Mouse (Mus musculus) right cerebral cortex, postnatal 36 days (tissue): ENCODE data around the gene Adarb1.

ENCODE experiments used
- DNase-seq, 2 experiments: peaks; one replicate each; pipeline ENCODE4 v3.0.0; 2022; ENCODE audit warnings: low spot score in 2 of 2, mixed read lengths in 1 of 2

Adarb1 gene

DNA sequence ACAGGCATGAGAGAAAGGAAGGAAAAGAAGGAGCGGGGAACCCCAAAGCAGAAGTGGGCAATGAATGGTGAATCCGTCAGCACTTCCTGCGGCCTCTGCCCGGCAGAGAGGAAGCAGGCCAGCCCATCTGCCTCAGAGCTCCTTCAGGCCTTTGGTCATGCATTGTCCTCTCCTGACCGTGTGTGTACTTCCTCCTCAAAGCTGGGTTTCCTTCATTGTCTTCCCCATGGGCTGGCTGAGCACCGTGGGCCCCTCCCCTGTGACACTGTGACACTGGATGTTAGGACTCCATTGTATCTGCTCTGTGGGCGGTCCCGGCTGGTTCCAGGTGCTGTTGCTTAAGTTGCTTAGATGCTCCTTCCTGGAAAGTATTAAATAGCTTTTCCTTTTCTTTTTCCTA, 151.8 kb downstream of the Adarb1 start:
- no peak for DNase-seq

DNA sequence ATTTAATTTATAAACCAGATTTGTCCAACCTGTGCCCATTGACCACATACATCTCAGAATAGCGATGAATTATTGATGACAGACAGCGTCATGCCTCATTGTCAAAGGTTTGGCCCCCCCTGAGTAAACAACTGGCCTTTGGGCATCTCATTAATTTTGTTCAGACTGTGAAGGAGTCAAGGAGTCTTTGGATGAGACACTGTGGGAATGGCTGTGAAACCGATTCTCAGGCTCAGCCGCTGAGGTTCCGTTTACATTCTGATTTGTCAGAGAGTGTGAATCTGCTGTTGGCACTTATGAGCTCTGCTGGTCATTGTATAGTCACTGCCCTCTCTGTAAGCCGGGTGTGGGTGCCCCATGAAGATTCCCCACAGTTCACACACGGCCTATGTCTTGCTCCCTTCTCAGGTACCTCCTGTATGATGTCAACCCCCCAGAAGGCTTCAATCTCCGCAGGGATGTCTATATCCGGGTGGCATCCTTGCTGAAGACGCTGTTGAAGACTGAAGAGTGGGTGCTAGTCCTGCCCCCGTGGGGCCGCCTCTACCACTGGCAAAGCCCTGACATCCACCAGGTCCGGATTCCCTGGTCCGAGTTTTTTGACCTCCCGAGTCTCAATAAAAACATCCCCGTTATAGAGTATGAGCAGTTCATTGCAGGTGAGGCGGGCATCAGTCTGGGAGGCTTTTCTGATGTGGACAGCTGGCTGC, 157.7 kb downstream of the Adarb1 start:
- DNase-seq, result no peak

DNA sequence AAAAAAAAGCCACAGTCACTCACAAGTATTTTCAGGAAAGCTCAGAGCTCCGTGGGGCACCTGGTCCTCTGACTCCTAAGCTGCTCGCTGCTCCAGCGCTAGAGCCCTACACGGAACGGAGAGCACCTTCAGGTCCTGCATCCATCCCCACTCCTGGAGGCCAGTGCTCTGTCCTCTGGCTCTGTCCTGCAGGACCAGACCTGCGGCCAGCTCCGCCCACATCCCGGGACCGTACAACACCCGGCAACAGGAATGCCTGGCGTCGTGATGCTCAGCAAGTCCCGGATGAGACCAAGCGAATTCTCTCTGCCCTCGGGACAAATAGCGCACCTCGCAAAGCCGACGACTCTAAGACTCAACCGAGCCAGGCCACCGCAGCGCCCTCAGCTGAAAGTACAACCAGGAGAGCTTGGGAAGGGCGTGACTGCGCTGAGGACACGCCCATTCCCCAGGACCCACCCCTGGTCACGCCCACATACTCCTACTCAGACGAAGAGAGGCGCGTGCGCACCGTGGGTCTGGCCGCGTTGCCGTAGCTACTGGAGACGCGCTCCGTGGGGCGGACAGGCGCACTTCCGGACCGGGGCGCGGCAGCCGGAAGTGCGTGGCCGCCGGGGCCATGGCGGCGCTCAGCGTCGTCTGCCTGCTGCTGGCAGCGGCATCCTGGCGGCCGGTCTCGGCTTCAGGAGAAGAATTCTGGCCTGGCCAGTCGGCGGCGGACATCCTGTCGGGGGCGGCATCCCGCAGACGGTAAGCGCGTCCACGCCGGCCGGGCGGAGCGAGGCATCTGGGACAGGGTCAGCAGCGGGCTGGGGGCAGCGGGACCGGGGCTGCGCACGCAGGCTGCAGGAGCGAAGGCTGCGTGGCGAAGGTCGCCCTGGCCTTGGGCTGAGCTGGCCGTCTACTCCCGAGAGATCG, 159.1 kb downstream of the Adarb1 start, which contains the start of gene Pofut2:
Gene Pofut2 (plus strand): TSS at position 515 of the 918 bp plus-strand sequence.
- DNase-seq, result peak; percentile 93

DNA sequence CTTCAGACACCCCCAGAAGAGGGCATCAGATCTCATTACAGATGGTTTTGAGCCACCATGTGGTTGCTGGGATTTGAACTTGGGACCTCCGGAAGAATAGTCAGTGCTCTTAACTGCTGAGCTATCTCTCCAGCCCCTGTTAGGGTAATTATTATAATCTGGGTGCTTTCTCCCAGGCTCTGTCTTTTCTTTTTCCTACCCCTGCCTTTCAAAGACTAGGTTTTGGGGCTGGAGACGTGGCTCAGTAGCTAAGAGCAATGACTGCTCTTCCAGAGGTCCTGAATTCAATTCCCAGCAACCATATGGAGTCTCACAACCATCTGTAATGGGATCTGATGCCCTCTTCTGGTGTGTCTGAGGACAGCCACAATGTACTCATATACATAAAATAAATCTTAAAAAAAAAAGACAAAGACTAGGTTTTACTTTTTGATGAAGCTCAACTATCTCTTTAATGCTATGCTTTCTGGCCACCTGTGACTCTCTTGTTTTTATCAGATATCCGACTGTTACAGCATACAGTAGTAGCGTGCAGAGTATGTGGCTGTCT, 160.0 kb downstream of the Adarb1 start:
- DNase-seq, result no peak

DNA sequence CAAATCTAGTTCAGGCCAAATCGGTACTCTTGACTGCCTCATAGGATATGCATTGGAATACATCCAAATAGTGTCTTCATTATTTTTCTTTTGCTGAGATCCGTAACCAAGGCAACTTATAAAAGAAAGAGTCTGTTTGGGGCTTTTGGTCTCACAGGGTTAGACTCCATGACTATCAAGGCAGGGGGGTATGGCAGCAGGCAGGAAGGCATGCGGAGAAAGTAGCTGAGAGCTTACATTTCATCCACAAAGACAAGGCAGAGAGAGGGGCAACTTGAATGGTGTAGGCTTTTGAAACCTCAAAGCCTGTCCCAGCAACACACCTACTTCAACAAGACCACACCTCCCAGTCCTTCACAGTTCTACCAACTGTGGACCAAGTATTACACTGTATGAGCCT, 162.4 kb downstream of the Adarb1 start:
- no peak for DNase-seq

DNA sequence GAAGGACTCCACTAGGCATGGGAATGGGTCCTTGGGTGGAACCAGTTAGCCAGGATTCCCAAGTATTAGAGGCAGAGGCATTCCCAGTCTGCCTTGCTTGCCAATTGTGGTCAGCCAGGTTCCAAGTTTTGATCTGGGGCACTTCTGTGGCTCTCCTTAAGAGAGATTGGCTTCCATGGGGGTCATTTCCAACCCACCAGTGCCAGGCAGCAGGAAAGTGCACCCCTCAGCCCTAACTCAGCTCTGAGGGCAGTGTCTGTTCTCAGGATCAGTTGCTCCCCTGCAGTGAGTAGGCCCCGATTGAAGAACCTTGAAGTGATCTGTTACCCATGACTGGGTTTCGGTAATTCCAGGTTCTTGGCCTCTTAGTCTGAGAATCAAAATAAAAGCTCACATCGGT, 162.8 kb downstream of the Adarb1 start:
- DNase-seq, result no peak

DNA sequence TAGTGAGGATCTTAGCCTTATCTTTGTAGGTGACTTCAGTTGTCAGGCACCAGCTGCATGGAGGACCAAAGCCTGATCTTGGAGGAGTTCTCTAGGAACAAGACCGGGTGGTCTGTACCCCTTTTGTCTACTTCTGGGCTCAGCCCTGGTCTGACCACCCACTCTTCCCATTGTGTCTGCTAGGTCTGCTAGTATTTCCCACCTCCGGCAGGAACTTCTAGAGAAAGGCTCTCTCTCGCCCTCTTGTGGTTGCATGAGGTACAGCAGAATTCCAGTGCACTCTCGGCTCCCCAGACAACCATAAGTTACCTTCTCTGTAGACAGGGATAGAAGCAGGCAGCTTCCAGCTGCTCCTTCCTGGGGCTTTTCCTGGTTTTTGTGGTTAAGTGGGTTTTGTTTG, 165.3 kb downstream of the Adarb1 start:
- peak; percentile 55 to 56 for DNase-seq

DNA sequence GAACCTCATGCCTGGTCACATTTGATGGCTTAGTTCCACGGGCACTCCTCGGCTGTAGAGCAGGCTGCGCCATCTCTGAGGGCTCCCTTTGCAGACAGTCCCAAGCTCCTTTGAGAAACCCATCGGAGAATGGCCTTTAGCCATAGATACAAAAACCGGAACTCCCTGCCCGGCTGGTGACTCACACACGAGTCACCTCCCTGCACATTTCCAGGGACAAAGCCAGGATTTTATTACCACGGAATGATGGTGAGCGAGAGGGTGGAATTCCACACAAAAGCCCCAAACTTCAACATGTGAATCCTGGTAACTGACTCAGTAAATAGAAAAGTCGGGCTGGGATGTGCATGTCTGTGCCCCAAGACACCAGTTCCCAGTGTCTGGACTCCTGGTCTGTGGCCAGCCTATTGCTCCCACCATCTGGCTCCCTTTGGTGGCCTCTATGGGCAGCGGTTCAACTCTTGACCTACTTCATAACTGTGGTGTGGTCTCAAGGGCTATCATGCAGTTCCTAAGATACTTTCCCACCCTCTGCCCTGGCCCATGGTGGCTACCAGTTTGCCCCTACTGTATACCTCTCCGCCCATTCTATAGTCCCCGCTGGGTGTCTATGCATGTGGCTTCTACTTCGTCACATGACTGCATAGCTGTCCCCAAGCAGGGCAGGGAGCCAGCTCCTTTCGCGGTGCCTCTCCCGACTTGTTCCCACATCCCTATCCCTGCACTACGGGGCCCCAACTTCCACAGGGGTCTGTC, 166.1 kb downstream of the Adarb1 start:
- no peak for DNase-seq

DNA sequence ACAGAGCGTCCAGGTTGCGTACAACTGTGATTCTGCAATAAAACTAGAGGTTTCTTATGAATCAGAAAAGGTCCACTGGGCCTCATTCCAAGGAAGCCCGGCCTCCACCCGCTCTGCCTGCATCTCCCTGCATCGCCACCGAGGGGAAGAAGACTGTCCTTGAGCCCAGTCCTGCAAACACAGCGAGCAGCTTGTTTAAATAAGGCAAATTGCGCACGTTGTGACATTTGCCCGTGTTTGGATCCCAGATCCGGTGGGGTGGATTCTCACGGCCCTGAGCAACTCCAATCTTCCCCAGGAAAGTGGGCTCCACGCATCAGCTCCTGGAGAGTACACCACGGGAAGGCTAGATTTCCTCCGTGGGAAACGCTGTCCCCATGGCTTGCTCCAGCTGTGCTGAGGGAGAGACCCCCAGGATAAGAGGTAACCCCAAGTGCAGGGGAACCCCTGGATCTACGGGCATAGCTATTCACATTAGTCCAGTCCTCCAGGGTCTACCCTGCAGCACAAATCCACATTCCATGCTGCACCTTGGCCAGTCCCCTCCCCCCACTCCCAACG, 166.8 kb downstream of the Adarb1 start:
- DNase-seq, result no peak

DNA sequence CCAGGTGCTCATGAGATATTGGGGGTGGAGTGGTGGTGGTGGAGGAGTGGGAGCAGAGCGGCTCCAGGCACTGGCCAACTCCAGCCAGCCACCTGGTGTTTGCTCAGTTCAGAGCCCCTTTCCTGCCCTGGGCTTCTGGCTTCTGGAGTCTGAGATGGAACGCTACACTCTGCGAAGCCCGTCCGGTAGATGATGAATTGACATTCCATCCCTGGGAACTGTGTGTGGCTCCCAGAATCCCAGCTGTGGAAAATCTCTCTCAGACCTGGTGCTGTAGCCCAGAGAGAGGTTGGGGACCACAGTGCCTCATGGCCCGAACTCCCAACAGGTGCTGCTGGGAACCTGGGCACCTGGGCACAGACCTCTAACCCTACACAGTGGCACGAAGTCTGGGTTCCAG, 170.4 kb downstream of the Adarb1 start:
- DNase-seq, result no peak

DNA sequence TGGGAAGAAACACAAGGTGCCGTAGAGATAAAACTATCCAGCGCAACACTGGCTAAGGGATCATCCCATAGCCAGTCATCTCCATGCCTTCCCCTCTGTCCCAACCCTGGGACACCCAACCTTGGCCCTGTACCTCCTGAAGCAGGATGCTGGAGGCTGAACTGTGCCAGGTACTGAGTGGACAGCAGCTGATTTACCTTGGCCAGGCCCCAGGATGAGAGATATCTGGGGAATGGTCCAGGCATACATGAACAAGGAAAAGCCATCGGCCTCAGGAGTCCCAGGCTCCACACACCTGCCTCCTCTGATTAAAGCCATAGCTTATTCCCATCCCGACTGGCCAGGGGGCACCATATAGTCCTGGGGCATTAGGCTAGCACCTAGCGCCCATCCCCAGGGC, 171.0 kb downstream of the Adarb1 start:
- DNase-seq, result no peak

DNA sequence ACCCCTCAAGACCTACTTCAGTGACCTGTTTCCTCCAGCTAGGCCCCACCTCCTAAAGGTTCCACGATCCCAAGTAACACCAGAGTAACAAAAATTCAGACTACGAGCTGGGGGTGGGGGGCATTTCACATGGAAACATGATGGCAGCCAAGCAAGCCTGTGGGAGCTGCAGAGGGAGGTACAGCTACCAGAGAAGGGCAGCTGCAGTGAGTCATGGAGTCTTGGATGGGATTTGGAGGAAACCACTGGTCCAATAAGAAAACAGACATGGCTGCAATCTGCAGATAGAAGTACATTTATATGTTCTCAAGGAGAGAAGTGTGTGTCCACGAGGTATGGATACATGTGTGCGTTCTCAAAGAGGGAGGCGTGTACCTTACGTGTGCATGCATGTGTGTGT, 173.3 kb downstream of the Adarb1 start:
- DNase-seq, result no peak

DNA sequence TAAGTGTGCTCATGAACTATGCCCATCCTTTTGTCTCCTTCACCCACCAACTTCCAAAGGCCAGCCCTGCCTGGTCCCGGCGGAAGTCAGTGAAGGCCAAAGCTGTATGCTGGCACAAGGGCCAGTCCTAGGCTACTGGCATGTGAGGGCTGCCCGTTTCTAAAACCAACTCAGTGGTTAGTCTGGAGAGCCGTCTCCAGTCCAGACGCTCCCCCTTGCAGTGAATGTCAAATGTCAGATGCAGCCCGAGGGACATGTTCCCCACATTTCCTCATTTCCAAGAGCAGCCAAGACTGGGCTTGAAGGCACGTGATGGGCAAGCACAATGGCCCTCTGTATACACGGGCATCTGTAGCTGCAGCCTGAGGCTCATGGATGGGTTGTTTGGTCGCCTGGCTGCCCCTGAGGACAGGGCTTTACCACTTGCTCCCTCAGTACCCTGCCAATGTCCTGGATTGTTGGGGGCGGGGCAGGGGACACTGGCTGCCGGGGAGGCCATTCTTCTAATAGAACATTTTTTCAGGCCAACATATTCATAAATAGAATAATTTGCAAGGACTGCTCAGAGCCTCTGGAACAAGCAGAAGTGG, 174.4 kb downstream of the Adarb1 start:
- no peak for DNase-seq

DNA sequence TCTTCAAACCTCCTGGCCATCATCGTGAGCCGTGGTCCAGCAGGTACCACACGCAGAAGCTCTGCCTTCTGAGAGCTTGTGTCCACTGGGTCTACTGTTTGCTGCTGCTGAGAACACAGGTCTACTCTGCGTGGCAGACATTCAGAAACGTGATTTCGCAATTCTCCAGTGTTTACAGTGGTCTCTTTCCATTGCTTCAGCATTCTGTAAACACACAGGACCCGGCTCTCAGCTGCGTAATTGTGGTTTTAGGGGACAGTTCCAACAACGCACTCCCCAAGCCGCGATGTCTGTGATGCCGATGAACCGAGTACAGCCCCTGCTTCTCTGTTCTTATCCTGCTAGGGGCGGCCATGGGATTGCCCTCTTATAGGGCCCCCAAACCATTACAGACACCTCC, 175.2 kb downstream of the Adarb1 start:
- DNase-seq, result no peak

DNA sequence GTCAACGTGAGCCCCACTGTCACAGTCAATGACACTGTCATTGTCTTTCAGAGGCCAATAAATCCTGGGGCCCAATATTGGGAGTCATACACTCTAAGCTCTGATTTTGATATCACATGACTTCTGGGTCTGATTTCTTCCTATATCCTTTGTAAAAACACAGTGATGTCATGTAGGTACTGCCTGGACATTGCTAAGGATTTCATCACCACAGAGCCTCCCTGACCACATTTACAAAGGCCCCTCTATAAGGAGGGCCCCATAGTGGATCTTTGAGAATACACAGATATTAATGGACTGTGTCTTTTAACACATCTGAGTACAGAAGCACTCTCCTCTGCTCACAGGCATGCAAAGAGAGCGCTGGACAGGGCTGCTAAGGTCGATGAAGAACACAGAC, 175.7 kb downstream of the Adarb1 start:
- no peak for DNase-seq

DNA sequence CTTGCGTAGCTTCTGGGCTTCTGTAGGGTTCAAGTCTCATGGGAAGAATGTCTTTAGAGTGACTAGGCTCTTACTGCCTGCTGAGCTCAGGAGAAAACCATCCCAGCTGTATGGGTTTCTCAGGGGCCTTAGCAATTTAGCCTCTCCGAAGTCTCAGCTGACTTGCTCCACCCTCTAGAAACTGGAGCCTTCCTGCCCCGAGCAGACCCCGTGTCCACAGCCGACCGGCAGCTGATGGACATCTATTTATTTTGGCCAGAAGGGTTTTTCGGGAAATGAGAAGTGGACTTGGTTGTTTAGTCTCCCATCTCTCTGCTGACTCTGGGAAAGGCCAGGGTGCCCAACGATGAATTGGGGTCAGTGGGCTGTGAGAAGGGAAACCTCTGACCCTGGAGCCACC, 177.3 kb downstream of the Adarb1 start:
- DNase-seq, result no peak
